Mouse (Mus musculus) MN1 (cell line): Measurements from ENCODE around the gene Igfbpl1.

Source experiments
- DNase-seq: peaks from one replicate; pipeline ENCODE4 v3.0.0-alpha.2; 2016; ENCODE audit warnings: low spot score

The Igfbpl1 gene

GRCm38 (mm10) chr4:45822781-45823575 lies 3.7 kb downstream of the Igfbpl1 start:
- DNase-seq = no peak

GRCm38 (mm10) chr4:45821995-45822394 lies 4.7 kb downstream of the Igfbpl1 start:
- no peak for DNase-seq

GRCm38 (mm10) chr4:45820074-45820830 lies 6.5 kb downstream of the Igfbpl1 start:
- peak; percentile 65 for DNase-seq

- DNase-seq = peak; percentile 56
These were observed 7.4 kb downstream of the Igfbpl1 start for GRCm38 (mm10) chr4:45819208-45819931.

- DNase-seq = no peak
These were observed 7.9 kb downstream of the Igfbpl1 start for GRCm38 (mm10) chr4:45818814-45819207.

- DNase-seq = peak; percentile 28
These were observed 11.2 kb downstream of the Igfbpl1 start for GRCm38 (mm10) chr4:45815542-45815941.

- DNase-seq = no peak
These were observed 15.5 kb downstream of the Igfbpl1 start for GRCm38 (mm10) chr4:45811250-45811649.

- no peak for DNase-seq
These were observed 18.7 kb downstream of the Igfbpl1 start for GRCm38 (mm10) chr4:45808034-45808433.

GRCm38 (mm10) chr4:45802900-45803299 lies 23.8 kb downstream of the Igfbpl1 start:
- no peak for DNase-seq

GRCm38 (mm10) chr4:45799956-45800537 lies 26.7 kb downstream of the Igfbpl1 start:
- peak; percentile 77 for DNase-seq

- peak; percentile 72 for DNase-seq
These were observed 27.8 kb downstream of the Igfbpl1 start, which contains the start of gene Aldh1b1 for GRCm38 (mm10) chr4:45798964-45799363. Gene Aldh1b1 (plus strand): TSS chr4:45799022.

- peak; percentile 89 for DNase-seq
These were observed 30.0 kb downstream of the Igfbpl1 start for GRCm38 (mm10) chr4:45796760-45797159.

GRCm38 (mm10) chr4:45795191-45795811 lies 31.4 kb downstream of the Igfbpl1 start:
- DNase-seq = peak; percentile 25

GRCm38 (mm10) chr4:45790018-45790417 lies 36.7 kb downstream of the Igfbpl1 start:
- no peak for DNase-seq

GRCm38 (mm10) chr4:45789263-45789958 lies 37.3 kb downstream of the Igfbpl1 start:
- DNase-seq = peak; percentile 51

- peak; percentile 43 for DNase-seq
These were observed 38.2 kb downstream of the Igfbpl1 start for GRCm38 (mm10) chr4:45788446-45789081.

GRCm38 (mm10) chr4:45786674-45787073 lies 40.0 kb downstream of the Igfbpl1 start:
- no peak for DNase-seq

GRCm38 (mm10) chr4:45785959-45786358 lies 40.8 kb downstream of the Igfbpl1 start:
- no peak for DNase-seq

GRCm38 (mm10) chr4:45783671-45784070 lies 43.1 kb downstream of the Igfbpl1 start:
- DNase-seq = no peak

GRCm38 (mm10) chr4:45771619-45772018 lies 55.1 kb downstream of the Igfbpl1 start:
- peak; percentile 63 for DNase-seq
